Comparison of ENCODE assay signal across 8 mouse cellular contexts in genomic region chr6:113344321-113344720, GRCm38 (mm10). TPM values are rescaled to one million over a fixed set of nuclear protein-coding genes. Genes with fewer than 3 reads are reported as not detected.
DNase-seq lines count a peak whose midpoint lies in the region; ATAC-seq lines count a peak whose summit lies in the region.

No protein-coding gene starts in this region.

- 0 out of 2 replicates have a peak, but pooled peaks have one; percentile 2 for ATAC-seq in hindbrain, embryonic 13.5 days (ENCODE audit: low FRiP score)
- no peak for ATAC-seq in limb, embryonic 15.5 days (ENCODE audit: insufficient number of reproducible peaks, low FRiP score, low TSS enrichment, low read depth)
- no peak for ATAC-seq in neural tube, embryonic 15.5 days (ENCODE audit: low FRiP score)
- ATAC-seq in megakaryocyte, adult 5-6 weeks (ENCODE audit: poor library complexity, severe bottlenecking) = no peak

- H3K9me3 ChIP-seq in hindbrain, embryonic 13.5 days = no peaks in the 10 kb centered on the region
- H3K9me3 ChIP-seq in limb, embryonic 15.5 days = no peaks in the 10 kb centered on the region
- no peaks in the 10 kb centered on the region for H3K9me3 ChIP-seq in neural tube, embryonic 15.5 days (replicated peaks)

- peak; percentile 49 for DNase-seq in MN1 (ENCODE audit: low spot score)
- peak; percentile 54 for DNase-seq in brain, adult 2 months (ENCODE audit: low read depth, low spot score)
- peak; percentile 85 for DNase-seq in gastrocnemius, adult 18-20 months (ENCODE audit: low spot score)
- DNase-seq in thymus, postnatal 25 days = no peak

- H3K9ac ChIP-seq in hindbrain, embryonic 13.5 days = no peak overlapping the region; the same call in 1 of the 2 replicates
- peak overlapping the region; percentile 72; the same call in 1 of the 2 replicates for H3K9ac ChIP-seq in limb, embryonic 15.5 days
- no peak overlapping the region for H3K9ac ChIP-seq in neural tube, embryonic 15.5 days (replicated peaks)

- WGBS in hindbrain, embryonic 13.5 days = 54% methylated on average over 2 of the region's 2 CpGs
- 39% methylated on average over 2 of the region's 2 CpGs for WGBS in limb, embryonic 15.5 days
- WGBS in neural tube, embryonic 15.5 days = 54% methylated on average over 2 of the region's 2 CpGs

- peak overlapping the region; percentile 60 for H3K4me3 ChIP-seq in hindbrain, embryonic 13.5 days
- peak overlapping the region; percentile 60 for H3K4me3 ChIP-seq in limb, embryonic 15.5 days
- no peak overlapping the region for H3K4me3 ChIP-seq in neural tube, embryonic 15.5 days (replicated peaks)

- peaks cover 12% of the 10 kb centered on the region for H3K36me3 ChIP-seq in hindbrain, embryonic 13.5 days
- H3K36me3 ChIP-seq in limb, embryonic 15.5 days = peaks cover 18% of the 10 kb centered on the region
- peaks cover 3% of the 10 kb centered on the region for H3K36me3 ChIP-seq in neural tube, embryonic 15.5 days

- no peaks in the 10 kb centered on the region for H3K27me3 ChIP-seq in hindbrain, embryonic 13.5 days
- no peaks in the 10 kb centered on the region for H3K27me3 ChIP-seq in limb, embryonic 15.5 days
- no peaks in the 10 kb centered on the region for H3K27me3 ChIP-seq in neural tube, embryonic 15.5 days (replicated peaks)

- peaks cover 28% of the 10 kb centered on the region for H3K4me1 ChIP-seq in hindbrain, embryonic 13.5 days (replicated peaks)
- H3K4me1 ChIP-seq in limb, embryonic 15.5 days = peaks cover 25% of the 10 kb centered on the region
- H3K4me1 ChIP-seq in neural tube, embryonic 15.5 days = peaks cover 32% of the 10 kb centered on the region

- H3K4me2 ChIP-seq in hindbrain, embryonic 13.5 days = peak overlapping the region; percentile 72
- H3K4me2 ChIP-seq in limb, embryonic 15.5 days = peak overlapping the region; percentile 52
- H3K4me2 ChIP-seq in neural tube, embryonic 15.5 days = peak overlapping the region; percentile 79

- peak overlapping the region; percentile 58; the same call in 1 of the 2 replicates for H3K27ac ChIP-seq in hindbrain, embryonic 13.5 days
- H3K27ac ChIP-seq in limb, embryonic 15.5 days = peak overlapping the region; percentile 51; the same call in 1 of the 2 replicates
- H3K27ac ChIP-seq in neural tube, embryonic 15.5 days (replicated peaks) = peak overlapping the region; percentile 66; the same call in 1 of the 2 replicates

RNA-seq across cellular contexts. Expression of gene Camk1, which starts 0.5 kb away (rescaled TPM):
- total RNA-seq in gastrocnemius, adult 18-20 months (2021) = 10 to 100 TPM; 39.0 to 42.9 TPM
- 79.6 and 86.3 TPM in 2 replicates for polyA plus RNA-seq in hindbrain, embryonic 13.5 days (2015; fragmentation: Nextera tagmentation; extraction: Ambion mirVana)
- 91.4 and 91.7 TPM in 2 replicates for polyA plus RNA-seq in limb, embryonic 15.5 days (2015; fragmentation: Nextera tagmentation; extraction: Ambion mirVana)
- 103 and 119 TPM in 2 replicates for polyA plus RNA-seq in neural tube, embryonic 15.5 days (2015; fragmentation: Nextera tagmentation; extraction: Ambion mirVana)
- total RNA-seq in megakaryocyte, adult 5-6 weeks (2015) = 31.8 and 39.6 TPM in 2 replicates
- total RNA-seq in megakaryocyte, adult 5-6 weeks (2017) = 57.6 and 68.3 TPM in 2 replicates

RNA-seq across cellular contexts. Expression of gene Ogg1, which starts 17.5 kb away (rescaled TPM):
- total RNA-seq in gastrocnemius, adult 18-20 months (2021) = 1 to 10 TPM; 5.6 to 5.8 TPM
- 8.7 and 9.6 TPM in 2 replicates for polyA plus RNA-seq in hindbrain, embryonic 13.5 days (2015; fragmentation: Nextera tagmentation; extraction: Ambion mirVana)
- polyA plus RNA-seq in limb, embryonic 15.5 days (2015; fragmentation: Nextera tagmentation; extraction: Ambion mirVana) = 10.6 and 10.7 TPM in 2 replicates
- 9.3 and 10.1 TPM in 2 replicates for polyA plus RNA-seq in neural tube, embryonic 15.5 days (2015; fragmentation: Nextera tagmentation; extraction: Ambion mirVana)
- total RNA-seq in megakaryocyte, adult 5-6 weeks (2015) = 10.6 and 12.0 TPM in 2 replicates
- total RNA-seq in megakaryocyte, adult 5-6 weeks (2017) = 5.5 and 10.3 TPM in 2 replicates

RNA-seq across cellular contexts. Expression of gene Tada3, which starts 33.4 kb away (rescaled TPM):
- 10 to 100 TPM; 14.6 to 15.3 TPM for total RNA-seq in gastrocnemius, adult 18-20 months (2021)
- polyA plus RNA-seq in hindbrain, embryonic 13.5 days (2015; fragmentation: Nextera tagmentation; extraction: Ambion mirVana) = 70.0 and 70.6 TPM in 2 replicates
- polyA plus RNA-seq in limb, embryonic 15.5 days (2015; fragmentation: Nextera tagmentation; extraction: Ambion mirVana) = 45.1 and 48.7 TPM in 2 replicates
- 73.4 and 73.9 TPM in 2 replicates for polyA plus RNA-seq in neural tube, embryonic 15.5 days (2015; fragmentation: Nextera tagmentation; extraction: Ambion mirVana)
- 20.1 and 23.6 TPM in 2 replicates for total RNA-seq in megakaryocyte, adult 5-6 weeks (2015)
- total RNA-seq in megakaryocyte, adult 5-6 weeks (2017) = 14.1 and 15.9 TPM in 2 replicates

RNA-seq across cellular contexts. Expression of gene Arpc4, which starts 33.6 kb away (rescaled TPM):
- total RNA-seq in gastrocnemius, adult 18-20 months (2021) = 10 to 100 TPM; 50.8 to 52.6 TPM
- polyA plus RNA-seq in hindbrain, embryonic 13.5 days (2015; fragmentation: Nextera tagmentation; extraction: Ambion mirVana) = 416 and 430 TPM in 2 replicates
- 392 and 399 TPM in 2 replicates for polyA plus RNA-seq in limb, embryonic 15.5 days (2015; fragmentation: Nextera tagmentation; extraction: Ambion mirVana)
- polyA plus RNA-seq in neural tube, embryonic 15.5 days (2015; fragmentation: Nextera tagmentation; extraction: Ambion mirVana) = 428 and 436 TPM in 2 replicates
- total RNA-seq in megakaryocyte, adult 5-6 weeks (2015) = 255 and 284 TPM in 2 replicates
- 427 and 451 TPM in 2 replicates for total RNA-seq in megakaryocyte, adult 5-6 weeks (2017)

RNA-seq across cellular contexts. Expression of gene Brpf1, which starts 37.4 kb away (rescaled TPM):
- total RNA-seq in gastrocnemius, adult 18-20 months (2021) = 1 to 10 TPM; 9.7 to 9.8 TPM
- polyA plus RNA-seq in hindbrain, embryonic 13.5 days (2015; fragmentation: Nextera tagmentation; extraction: Ambion mirVana) = 17.1 and 17.3 TPM in 2 replicates
- 15.1 and 16.1 TPM in 2 replicates for polyA plus RNA-seq in limb, embryonic 15.5 days (2015; fragmentation: Nextera tagmentation; extraction: Ambion mirVana)
- polyA plus RNA-seq in neural tube, embryonic 15.5 days (2015; fragmentation: Nextera tagmentation; extraction: Ambion mirVana) = 13.8 TPM in 2 replicates
- 47.0 and 47.6 TPM in 2 replicates for total RNA-seq in megakaryocyte, adult 5-6 weeks (2015)
- total RNA-seq in megakaryocyte, adult 5-6 weeks (2017) = 54.7 and 64.4 TPM in 2 replicates
